Mouse (Mus musculus) liver, adult 2 months (tissue): ENCODE data around the gene Psrc1.

ENCODE experiments used
- CTCF ChIP-seq: fragments of 200-500 bp; IDR thresholded peaks from 2 replicates; pipeline ENCODE4 v1.5.1; 2011; ENCODE audit warnings: low read depth, low read length, control low read depth
- POLR2A ChIP-seq: fragments of 200-500 bp; IDR thresholded peaks from 2 replicates; pipeline ENCODE4 v1.6.1; 2011; ENCODE audit warnings: low read length, control low read depth; ENCODE audit not compliant: insufficient read depth; ENCODE audit errors: extremely low read depth

GRCm38 (mm10) chr3:108409656-108410358 is 26.2 kb downstream of the Psrc1 start:
- no peak for TF ChIP-seq CTCF
- TF ChIP-seq POLR2A, result no peak
